Mouse (Mus musculus): ENCODE measurements around the gene 1810055G02Rik. TPM values are rescaled to one million over a fixed set of nuclear protein-coding genes. Genes with fewer than 3 reads are reported as not detected.

The 1810055G02Rik gene
- total and polyA plus RNA-seq, 3 experiments = 22.4 to 32.3 TPM; not detected in 1

GRCm38 (mm10) chr19:3684414-3684813 lies 23.7 kb upstream of the 1810055G02Rik start:
- H3K4me3 ChIP-seq (ENCODE audit: control insufficient read depth in 1 of 2, insufficient read depth in 1 of 2, low read depth in 2 of 2, low read length in 2 of 2) = no peak overlapping the region
- H3K27me3 ChIP-seq (ENCODE audit: control insufficient read depth in 1 of 2, insufficient read depth in 2 of 2, low read length in 2 of 2) = no peaks in the 10 kb centered on the region
- H3K9ac ChIP-seq (ENCODE audit: control insufficient read depth, low read depth, low read length, poor library complexity, severe bottlenecking) = no peak overlapping the region
- no peak for DNase-seq (ENCODE audit: low read depth, low spot score)
- H3K27ac ChIP-seq (ENCODE audit: control insufficient read depth, low read depth, low read length) = no peak overlapping the region
- TF ChIP-seq POLR2A (IDR thresholded peaks at IDR 0.05; ENCODE audit: control insufficient read depth in 1 of 2, insufficient read depth in 1 of 2, low read depth in 1 of 2, low read length in 2 of 2, poor library complexity in 1 of 2) (no peak), MYC (IDR thresholded peaks at IDR 0.05; ENCODE audit: low read depth, low read length) (no peak), EP300 (IDR thresholded peaks at IDR 0.05; ENCODE audit: low read depth in 1 of 2, low read length in 2 of 2) (no peak), ZNF384 (IDR thresholded peaks at IDR 0.05; ENCODE audit: low read depth, low read length) (no peak), KAT2A (conservative IDR thresholded peaks at IDR 0.05; ENCODE audit: low read depth, low read length) (no peak), CHD1 (IDR thresholded peaks at IDR 0.05; ENCODE audit: low read depth, low read length) (no peak), MYB (IDR thresholded peaks at IDR 0.05; ENCODE audit: low read depth, low read length) (no peak), ELF1 (IDR thresholded peaks at IDR 0.05; ENCODE audit: low read depth, low read length) (no peak), SIN3A (IDR thresholded peaks at IDR 0.05; ENCODE audit: low read length) (no peak), USF2 (IDR thresholded peaks at IDR 0.05; ENCODE audit: borderline replicate concordance in 1 of 2, insufficient read depth in 1 of 2, low read depth in 1 of 2, low read length in 2 of 2) (no peak), CTCF (IDR thresholded peaks at IDR 0.05 in 2 of 3, conservative IDR thresholded peaks at IDR 0.05 in 1 of 3; ENCODE audit: control insufficient read depth in 1 of 3, insufficient read depth in 1 of 3, low read depth in 2 of 3, low read length in 3 of 3, poor library complexity in 1 of 3, severe bottlenecking in 1 of 3) (no peak), MAZ (IDR thresholded peaks at IDR 0.05; ENCODE audit: low read depth, low read length) (no peak)
- no peaks in the 10 kb centered on the region for H3K9me3 ChIP-seq (replicated peaks; ENCODE audit: insufficient read depth, low read length)
- no peaks in the 10 kb centered on the region; a peak in 1 of 4 replicates for H3K36me3 ChIP-seq (ENCODE audit: control insufficient read depth in 1 of 2, insufficient read depth in 2 of 2, low read length in 2 of 2)
- H3K79me2 ChIP-seq (ENCODE audit: control insufficient read depth, insufficient read depth, low read length, poor library complexity) = peaks cover 25% of the 10 kb centered on the region
- peaks cover 3 to 17% of the 10 kb centered on the region in 2 experiments; a peak in 3 of 4 replicates for H3K4me1 ChIP-seq (ENCODE audit: control insufficient read depth in 1 of 2, insufficient read depth in 2 of 2, low read length in 2 of 2)

- no peak for DNase-seq (ENCODE audit: low read depth, low spot score)
- no peaks in the 10 kb centered on the region for H3K27me3 ChIP-seq (ENCODE audit: control insufficient read depth in 1 of 2, insufficient read depth in 2 of 2, low read length in 2 of 2)
These were observed 23.0 kb upstream of the 1810055G02Rik start for GRCm38 (mm10) chr19:3684957-3685580.

More at GRCm38 (mm10) chr19:3684957-3685580, 23.0 kb upstream of the 1810055G02Rik start:
- H3K36me3 ChIP-seq (ENCODE audit: control insufficient read depth in 1 of 2, insufficient read depth in 2 of 2, low read length in 2 of 2) = no peaks in the 10 kb centered on the region; a peak in 1 of 4 replicates
- H3K4me3 ChIP-seq (ENCODE audit: control insufficient read depth in 1 of 2, insufficient read depth in 1 of 2, low read depth in 2 of 2, low read length in 2 of 2) = peak overlapping the region; percentile 69 to 99
- H3K9ac ChIP-seq (ENCODE audit: control insufficient read depth, low read depth, low read length, poor library complexity, severe bottlenecking) = peak overlapping the region; percentile 93
- TF ChIP-seq ZKSCAN1 (IDR thresholded peaks at IDR 0.05; ENCODE audit: low read depth, low read length) (no peak), ELF1 (IDR thresholded peaks at IDR 0.05; ENCODE audit: low read depth, low read length) (no peak), MAFK (IDR thresholded peaks at IDR 0.05; ENCODE audit: borderline replicate concordance, low read depth, low read length) (no peak), RCOR1 (IDR thresholded peaks at IDR 0.05; ENCODE audit: low read depth, low read length) (no peak), SIN3A (IDR thresholded peaks at IDR 0.05; ENCODE audit: low read length) (no peak), TCF12 (IDR thresholded peaks at IDR 0.05; ENCODE audit: low read depth, low read length) (no peak), JUND (IDR thresholded peaks at IDR 0.05; ENCODE audit: low read depth, low read length) (no peak), HCFC1 (IDR thresholded peaks at IDR 0.05; ENCODE audit: low read depth, low read length) (no peak), CTCF (IDR thresholded peaks at IDR 0.05 in 2 of 3, conservative IDR thresholded peaks at IDR 0.05 in 1 of 3; ENCODE audit: control insufficient read depth in 1 of 3, insufficient read depth in 1 of 3, low read depth in 2 of 3, low read length in 3 of 3, poor library complexity in 1 of 3, severe bottlenecking in 1 of 3) (no peak), USF2 (IDR thresholded peaks at IDR 0.05; ENCODE audit: borderline replicate concordance in 1 of 2, insufficient read depth in 1 of 2, low read depth in 1 of 2, low read length in 2 of 2) (no peak), UBTF (IDR thresholded peaks at IDR 0.05; ENCODE audit: borderline replicate concordance, insufficient read depth, low read depth, low read length) (no peak), POLR2A (IDR thresholded peaks at IDR 0.05; ENCODE audit: control insufficient read depth in 1 of 2, insufficient read depth in 1 of 2, low read depth in 1 of 2, low read length in 2 of 2, poor library complexity in 1 of 2) (no peak; a peak in 1 of 4 replicates)
- H3K9me3 ChIP-seq (replicated peaks; ENCODE audit: insufficient read depth, low read length) = no peaks in the 10 kb centered on the region
- no peak overlapping the region for H3K27ac ChIP-seq (ENCODE audit: control insufficient read depth, low read depth, low read length)
- H3K79me2 ChIP-seq (ENCODE audit: control insufficient read depth, insufficient read depth, low read length, poor library complexity) = peaks cover 25% of the 10 kb centered on the region
- H3K4me1 ChIP-seq (ENCODE audit: control insufficient read depth in 1 of 2, insufficient read depth in 2 of 2, low read length in 2 of 2) = peaks cover 3 to 17% of the 10 kb centered on the region in 2 experiments; a peak in 3 of 4 replicates
